Mouse (Mus musculus): ENCODE data around the gene Spaca5. TPM values are rescaled to one million over a fixed set of nuclear protein-coding genes. Genes with fewer than 3 reads are reported as not detected.
A peak's percentile ranks its signal among the peaks of the same experiment; 100 is the strongest.

The Spaca5 gene
- polyA plus RNA-seq (2014; fragmentation: Nextera tagmentation; extraction: Ambion mirVana): not detected in 2 replicates

DNA sequence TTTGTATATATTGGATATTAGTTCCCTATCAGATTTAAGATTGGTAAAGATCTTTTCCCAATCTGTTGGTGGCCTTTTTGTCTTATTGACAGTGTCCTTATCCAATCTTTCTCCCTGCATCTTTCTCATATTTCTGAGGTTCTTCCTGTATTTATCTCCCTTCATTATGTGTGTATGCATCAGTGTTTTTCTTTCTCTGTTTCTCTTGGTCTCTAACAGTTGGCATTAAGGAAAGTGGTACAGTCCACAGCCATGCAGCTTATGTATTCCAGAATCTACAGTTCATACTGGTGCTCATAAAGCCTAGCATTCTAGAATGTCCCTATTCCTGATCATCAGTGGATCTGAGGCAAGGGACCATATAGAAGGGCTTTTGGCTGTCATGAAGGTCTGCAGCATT, at the start of gene Spaca5:
Gene Spaca5, plus strand, starts transcription at position 301 of the 400 bp plus-strand sequence.
- Histone ChIP-seq H3K27me3 (ENCODE audit: control insufficient read depth, insufficient read depth, low read length) (no peaks in the 10 kb centered on the region), H3K36me3 (ENCODE audit: control insufficient read depth, insufficient read depth, low read length) (no peaks in the 10 kb centered on the region), H3K4me1 (ENCODE audit: control insufficient read depth, insufficient read depth, low read length) (no peaks in the 10 kb centered on the region), H3K4me2 (ENCODE audit: low read depth, low read length) (no peak within 1 kb of the TSS), H3K4me3 (ENCODE audit: low read depth, low read length) (no peak within 1 kb of the TSS), H3K9ac (replicated peaks; ENCODE audit: low read depth, low read length) (no peak within 1 kb of the TSS), H3K27ac (ENCODE audit: low read depth, low read length) (no peak within 1 kb of the TSS), H3K9me3 (ENCODE audit: control insufficient read depth, low read length) (no peaks in the 10 kb centered on the region)
- ATAC-seq (ENCODE audit: low read depth): no peak

DNA sequence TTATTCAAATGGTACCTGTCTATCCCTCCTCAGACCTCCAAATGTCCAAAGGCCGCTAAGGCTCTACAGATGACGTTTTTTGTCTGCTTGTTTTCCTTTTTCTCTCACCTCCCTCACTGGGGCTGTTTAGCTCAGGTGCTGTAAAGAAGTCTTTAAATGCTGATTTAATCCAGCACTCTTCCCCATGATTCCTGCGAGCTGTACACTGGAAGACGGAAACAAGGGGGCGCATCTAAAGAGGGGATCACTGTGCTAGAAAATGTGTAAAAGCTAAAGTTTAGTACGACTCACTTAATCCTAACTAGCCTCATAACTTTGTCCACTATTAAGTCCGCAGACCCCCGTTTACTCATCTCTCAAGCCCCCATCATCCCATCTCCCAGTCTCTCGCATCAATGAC, 6.7 kb upstream of the Spaca5 start:
- peak overlapping the region; percentile 45 for H3K4me3 ChIP-seq (ENCODE audit: low read depth, low read length)
- 18% methylated on average over 9 of the region's 9 CpGs for WGBS
- ATAC-seq (ENCODE audit: low read depth): no peak; the same call in 1 of the 2 replicates
- H3K27me3 ChIP-seq (ENCODE audit: control insufficient read depth, insufficient read depth, low read length): no peaks in the 10 kb centered on the region
- no peaks in the 10 kb centered on the region for H3K36me3 ChIP-seq (ENCODE audit: control insufficient read depth, insufficient read depth, low read length)
- no peaks in the 10 kb centered on the region for H3K9me3 ChIP-seq (ENCODE audit: control insufficient read depth, low read length)
- H3K27ac ChIP-seq (ENCODE audit: low read depth, low read length): 0 out of 2 replicates have a peak overlapping the region, but pooled peaks have one; percentile 5
- H3K4me2 ChIP-seq (ENCODE audit: low read depth, low read length): peak overlapping the region; percentile 55
- H3K4me1 ChIP-seq (ENCODE audit: control insufficient read depth, insufficient read depth, low read length): no peaks in the 10 kb centered on the region
- H3K9ac ChIP-seq (replicated peaks; ENCODE audit: low read depth, low read length): peak overlapping the region; percentile 37; the same call in 1 of the 2 replicates

DNA sequence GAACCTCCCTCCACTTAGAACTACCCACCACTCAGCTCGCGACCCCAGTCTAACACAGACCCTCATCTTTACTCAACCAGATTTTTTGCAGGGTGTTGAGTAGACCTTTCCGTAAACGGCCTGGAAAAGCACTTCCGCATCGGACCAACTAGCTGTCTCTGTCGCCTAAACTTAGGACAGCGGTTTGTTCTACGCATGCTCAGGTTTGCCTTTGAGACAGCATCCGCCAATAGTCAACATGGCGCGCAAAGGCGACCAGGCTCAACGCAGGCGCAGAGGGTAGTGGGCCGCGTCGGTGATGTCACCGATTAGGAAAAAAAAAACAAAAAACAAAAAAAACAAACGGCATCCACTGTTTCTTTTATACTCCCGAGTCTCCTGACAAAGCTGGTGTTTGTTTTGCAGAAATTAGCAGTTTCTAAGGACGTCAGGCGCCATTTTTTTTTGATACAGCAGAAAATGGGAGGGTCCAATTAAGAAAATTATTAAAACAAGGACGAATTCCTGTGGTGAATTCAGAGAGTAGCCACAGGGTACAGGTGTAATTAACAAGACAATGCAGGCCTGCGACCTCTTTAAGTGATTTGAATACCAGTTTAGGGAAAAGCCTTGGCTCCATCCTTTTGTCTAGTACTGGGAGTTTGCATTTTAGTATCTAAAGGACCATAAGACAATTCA, 6.2 kb upstream of the Spaca5 start, which contains the start of gene Zfp182:
Gene Zfp182, minus strand, starts transcription at position 451 of the 678 bp plus-strand sequence.
- no peaks in the 10 kb centered on the region for H3K9me3 ChIP-seq (ENCODE audit: control insufficient read depth, low read length)
- ATAC-seq (ENCODE audit: low read depth): peak; percentile 97
- H3K4me1 ChIP-seq (ENCODE audit: control insufficient read depth, insufficient read depth, low read length): no peaks in the 10 kb centered on the region
- peak within 1 kb of the TSS; percentile 55 for H3K4me2 ChIP-seq (ENCODE audit: low read depth, low read length)
- peak within 1 kb of the TSS; percentile 66 for H3K27ac ChIP-seq (ENCODE audit: low read depth, low read length)
- H3K4me3 ChIP-seq (ENCODE audit: low read depth, low read length): peak within 1 kb of the TSS; percentile 45
- 20% methylated on average over 25 of the region's 25 CpGs for WGBS
- no peaks in the 10 kb centered on the region for H3K36me3 ChIP-seq (ENCODE audit: control insufficient read depth, insufficient read depth, low read length)
- peak within 1 kb of the TSS; percentile 37; the same call in 1 of the 2 replicates for H3K9ac ChIP-seq (replicated peaks; ENCODE audit: low read depth, low read length)
- H3K27me3 ChIP-seq (ENCODE audit: control insufficient read depth, insufficient read depth, low read length): no peaks in the 10 kb centered on the region

DNA sequence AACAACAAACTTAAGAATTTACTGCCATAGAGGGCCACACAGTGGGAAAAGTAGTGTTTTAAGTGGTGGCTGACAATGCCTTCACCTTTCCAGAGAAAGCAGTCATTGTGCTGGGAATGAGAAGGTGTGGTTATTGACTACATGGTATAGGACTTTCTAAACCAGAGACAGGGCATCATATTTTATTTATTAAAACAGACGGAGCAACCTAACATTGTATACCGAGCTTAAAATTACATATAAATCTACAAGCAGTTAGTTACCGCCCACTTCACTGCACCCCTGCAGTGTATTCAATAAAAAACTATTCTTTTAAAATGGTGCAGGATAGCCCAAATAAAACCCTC, 5.7 kb upstream of the Spaca5 start:
- peak overlapping the region; percentile 66 for H3K27ac ChIP-seq (ENCODE audit: low read depth, low read length)
- no peaks in the 10 kb centered on the region for H3K4me1 ChIP-seq (ENCODE audit: control insufficient read depth, insufficient read depth, low read length)
- 63% methylated on average over 3 of the region's 3 CpGs for WGBS
- no peaks in the 10 kb centered on the region for H3K36me3 ChIP-seq (ENCODE audit: control insufficient read depth, insufficient read depth, low read length)
- H3K9me3 ChIP-seq (ENCODE audit: control insufficient read depth, low read length): no peaks in the 10 kb centered on the region
- H3K27me3 ChIP-seq (ENCODE audit: control insufficient read depth, insufficient read depth, low read length): no peaks in the 10 kb centered on the region
- peak overlapping the region; percentile 45 for H3K4me3 ChIP-seq (ENCODE audit: low read depth, low read length)
- peak; percentile 26; the same call in 1 of the 2 replicates for ATAC-seq (ENCODE audit: low read depth)
- peak overlapping the region; percentile 45 for H3K4me2 ChIP-seq (ENCODE audit: low read depth, low read length)
- H3K9ac ChIP-seq (replicated peaks; ENCODE audit: low read depth, low read length): peak overlapping the region; percentile 37; the same call in 1 of the 2 replicates

DNA sequence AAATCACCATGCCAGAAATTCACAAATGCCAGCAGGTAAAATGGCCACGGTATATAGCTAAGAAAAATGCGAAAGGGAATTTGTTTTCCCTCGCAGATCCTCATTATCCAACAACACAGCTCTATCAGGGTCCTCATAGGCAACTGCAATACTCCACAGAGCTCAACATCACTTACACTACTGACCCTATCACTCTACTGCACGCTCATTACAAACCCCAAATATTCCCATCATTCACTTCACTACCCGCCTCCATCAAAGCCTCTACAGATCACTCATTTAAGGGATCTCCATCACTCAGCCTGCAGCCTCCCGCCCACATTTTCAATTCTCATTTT, 20.4 kb downstream of the Spaca5 start:
- H3K4me3 ChIP-seq (ENCODE audit: low read depth, low read length): peak overlapping the region; percentile 44
- H3K36me3 ChIP-seq (ENCODE audit: control insufficient read depth, insufficient read depth, low read length): no peaks in the 10 kb centered on the region
- H3K27ac ChIP-seq (ENCODE audit: low read depth, low read length): peak overlapping the region; percentile 84; the same call in 1 of the 2 replicates
- WGBS: 32% methylated on average over 6 of the region's 6 CpGs
- peak; percentile 64 for ATAC-seq (ENCODE audit: low read depth)
- peak overlapping the region; percentile 55 for H3K9ac ChIP-seq (replicated peaks; ENCODE audit: low read depth, low read length)
- H3K4me2 ChIP-seq (ENCODE audit: low read depth, low read length): peak overlapping the region; percentile 47
- no peaks in the 10 kb centered on the region for H3K27me3 ChIP-seq (ENCODE audit: control insufficient read depth, insufficient read depth, low read length)
- H3K4me1 ChIP-seq (ENCODE audit: control insufficient read depth, insufficient read depth, low read length): no peaks in the 10 kb centered on the region
- no peaks in the 10 kb centered on the region; the same call in 1 of the 2 replicates for H3K9me3 ChIP-seq (ENCODE audit: control insufficient read depth, low read length)

- no peaks in the 10 kb centered on the region for H3K9me3 ChIP-seq (ENCODE audit: control insufficient read depth, low read length)
- H3K4me3 ChIP-seq (ENCODE audit: low read depth, low read length): peak within 1 kb of the TSS; percentile 44
- peak within 1 kb of the TSS; percentile 84 for H3K27ac ChIP-seq (ENCODE audit: low read depth, low read length)
- peak within 1 kb of the TSS; percentile 55 for H3K9ac ChIP-seq (replicated peaks; ENCODE audit: low read depth, low read length)
- no peaks in the 10 kb centered on the region for H3K36me3 ChIP-seq (ENCODE audit: control insufficient read depth, insufficient read depth, low read length)
- 19% methylated on average over 27 of the region's 27 CpGs for WGBS
- no peaks in the 10 kb centered on the region for H3K27me3 ChIP-seq (ENCODE audit: control insufficient read depth, insufficient read depth, low read length)
- peak within 1 kb of the TSS; percentile 47 for H3K4me2 ChIP-seq (ENCODE audit: low read depth, low read length)
- H3K4me1 ChIP-seq (ENCODE audit: control insufficient read depth, insufficient read depth, low read length): no peaks in the 10 kb centered on the region
- ATAC-seq (ENCODE audit: low read depth): peak; percentile 94
Measured at GRCm38 (mm10) chrX:21088983-21089866, 21.0 kb downstream of the Spaca5 start, which contains the start of gene Zfp300. Zfp300 (minus strand) TSS chrX:21089527.

DNA sequence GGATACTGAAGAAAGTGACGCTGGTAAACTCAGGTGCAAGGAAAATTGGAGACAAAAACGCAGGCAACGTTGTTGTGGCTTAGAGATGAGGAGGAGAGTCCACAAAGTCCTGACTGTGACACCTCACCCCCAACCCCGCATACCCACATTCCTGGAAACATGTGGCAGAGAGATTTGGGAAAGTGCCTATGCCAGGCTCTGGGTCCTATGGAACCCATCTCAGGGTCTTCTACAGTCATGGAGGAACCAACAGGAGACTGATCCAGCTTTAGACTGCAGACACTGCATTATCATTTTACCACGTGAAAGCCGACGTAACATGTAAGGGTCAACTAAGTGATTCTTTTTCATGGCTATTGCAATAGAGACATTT, 21.6 kb downstream of the Spaca5 start:
- 55% methylated on average over 7 of the region's 7 CpGs for whole genome bisulfite sequencing
- H3K4me2 ChIP-seq (ENCODE audit: low read depth, low read length): peak overlapping the region; percentile 47
- H3K4me3 ChIP-seq (ENCODE audit: low read depth, low read length): peak overlapping the region; percentile 44
- H3K36me3 ChIP-seq (ENCODE audit: control insufficient read depth, insufficient read depth, low read length): no peaks in the 10 kb centered on the region
- H3K27me3 ChIP-seq (ENCODE audit: control insufficient read depth, insufficient read depth, low read length): no peaks in the 10 kb centered on the region
- no peak for ATAC-seq (ENCODE audit: low read depth)
- H3K9me3 ChIP-seq (ENCODE audit: control insufficient read depth, low read length): no peaks in the 10 kb centered on the region
- H3K27ac ChIP-seq (ENCODE audit: low read depth, low read length): peak overlapping the region; percentile 84
- peak overlapping the region; percentile 55 for H3K9ac ChIP-seq (replicated peaks; ENCODE audit: low read depth, low read length)
- no peaks in the 10 kb centered on the region for H3K4me1 ChIP-seq (ENCODE audit: control insufficient read depth, insufficient read depth, low read length)

GRCm38 (mm10) chrX:21115520-21115919, 47.3 kb downstream of the Spaca5 start, which contains the start of gene Ssxa1:
Ssxa1 (plus strand) TSS chrX:21115820.
- H3K4me2 ChIP-seq (ENCODE audit: low read depth, low read length): no peak within 1 kb of the TSS
- no peak within 1 kb of the TSS for H3K27ac ChIP-seq (ENCODE audit: low read depth, low read length)
- H3K36me3 ChIP-seq (ENCODE audit: control insufficient read depth, insufficient read depth, low read length): no peaks in the 10 kb centered on the region
- H3K27me3 ChIP-seq (ENCODE audit: control insufficient read depth, insufficient read depth, low read length): no peaks in the 10 kb centered on the region
- no peak for ATAC-seq (ENCODE audit: low read depth)
- WGBS: 85% methylated on average over 4 of the region's 4 CpGs
- H3K4me1 ChIP-seq (ENCODE audit: control insufficient read depth, insufficient read depth, low read length): no peaks in the 10 kb centered on the region
- no peak within 1 kb of the TSS for H3K4me3 ChIP-seq (ENCODE audit: low read depth, low read length)
- H3K9ac ChIP-seq (replicated peaks; ENCODE audit: low read depth, low read length): no peak within 1 kb of the TSS
- no peaks in the 10 kb centered on the region for H3K9me3 ChIP-seq (ENCODE audit: control insufficient read depth, low read length)

All from neural tube, embryonic 14.5 days (tissue).